Mouse (Mus musculus) erythroblast, embryonic 14.5 days (primary cell): Measurements from ENCODE around the gene Ppm1g.

ENCODE experiments used
- GATA1 ChIP-seq: IDR thresholded peaks from 2 replicates; pipeline ENCODE4 v1.6.1; 2012; ENCODE audit warnings: low read length, inconsistent platforms, mixed read lengths
- TAL1 ChIP-seq: IDR thresholded peaks from 3 replicates; pipeline ENCODE4 v1.6.1; 2012; ENCODE audit warnings: low read length, inconsistent platforms, mixed read lengths

DNA sequence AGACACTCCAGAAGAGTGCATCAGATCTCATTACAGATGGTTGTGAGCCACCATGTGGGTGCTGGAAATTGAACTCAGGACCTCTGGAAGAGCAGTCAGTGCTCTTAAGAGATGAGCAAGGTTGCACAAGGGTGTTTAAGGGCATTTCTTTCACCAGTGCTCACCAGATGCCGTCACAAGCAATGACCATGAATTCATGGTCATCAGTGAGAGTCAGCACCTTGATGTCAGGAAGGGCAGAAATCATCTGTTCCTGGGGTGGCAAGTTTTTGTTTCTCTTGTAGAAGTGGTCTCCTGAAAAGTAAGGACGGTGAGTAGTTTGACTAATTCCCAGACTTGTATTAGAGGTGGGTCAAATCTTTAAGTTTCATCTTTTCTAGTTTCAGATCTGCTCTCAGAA, 16.6 kb downstream of the Ppm1g start:
- TF ChIP-seq GATA1 = no peak
- no peak for TF ChIP-seq TAL1
